Mouse (Mus musculus) CH12.LX (cell line): ENCODE data around the gene Rab43. TPM values are rescaled to one million over a fixed set of nuclear protein-coding genes. Genes with fewer than 3 reads are reported as not detected.

Experiments
- DNase-seq: peaks from one replicate; pipeline ENCODE4 v3.0.0-alpha.2; 2013; ENCODE audit errors: extremely low read depth
- H3K27ac ChIP-seq: 2 replicates; pipeline ENCODE4 v1.5.1; 2012; ENCODE audit warnings: low read depth, mild to moderate bottlenecking, control low read depth, moderate library complexity; ENCODE audit not compliant: insufficient read depth
- H3K27me3 ChIP-seq: replicated peaks from 2 replicates; pipeline ENCODE3; 2012; ENCODE audit warnings: inconsistent platforms
- H3K36me3 ChIP-seq, 2 experiments: replicated peaks in 1 of 2; 2 replicates each; pipeline versions ENCODE3 to v1.6.1; 2012; ENCODE audit warnings: inconsistent platforms in 1 of 2, low read length in 1 of 2, mild to moderate bottlenecking in 1 of 2, mixed read lengths in 1 of 2, moderate library complexity in 1 of 2; ENCODE audit not compliant: control insufficient read depth in 1 of 2, insufficient read depth in 1 of 2
- H3K4me1 ChIP-seq, 2 experiments: 2 replicates each; pipeline ENCODE4 v1.6.1; 2012; ENCODE audit warnings: inconsistent platforms in 1 of 2, moderate library complexity in 1 of 2; ENCODE audit not compliant: insufficient read depth in 2 of 2, control insufficient read depth in 1 of 2
- H3K4me2 ChIP-seq: 2 replicates; pipeline ENCODE4 v1.6.1; 2012; ENCODE audit warnings: low read depth, mild to moderate bottlenecking, control low read depth; ENCODE audit not compliant: poor library complexity, insufficient read depth, severe bottlenecking
- H3K4me3 ChIP-seq, 3 experiments: fragments of 150-350 bp in 1 of 3; sonication (generic) in 1 of 3; replicated peaks in 1 of 3; 2 replicates each; pipeline versions ENCODE3 to v1.5.1; 2011 to 2012; ENCODE audit warnings: low read depth in 2 of 3, low read length in 2 of 3, mild to moderate bottlenecking in 2 of 3, moderate library complexity in 2 of 3, control low read depth in 1 of 3, improper control_type of control experiment in 1 of 3, inconsistent platforms in 1 of 3, mixed read lengths in 1 of 3; ENCODE audit not compliant: poor library complexity in 1 of 3
- H3K79me2 ChIP-seq: replicated peaks from 2 replicates; pipeline ENCODE4 v1.6.1; 2012; ENCODE audit warnings: mild to moderate bottlenecking, moderate library complexity; ENCODE audit not compliant: control insufficient read depth, poor library complexity, insufficient read depth, severe bottlenecking; ENCODE audit errors: extremely low read depth
- H3K9ac ChIP-seq: 2 replicates; pipeline ENCODE4 v1.6.1; 2012; ENCODE audit warnings: low read depth, mild to moderate bottlenecking, control low read depth, moderate library complexity; ENCODE audit not compliant: insufficient read depth
- H3K9me3 ChIP-seq: replicated peaks from 2 replicates; pipeline ENCODE3; 2012; ENCODE audit warnings: low read length, inconsistent platforms, mixed read lengths
- CHD2 ChIP-seq: IDR thresholded peaks from 2 replicates; pipeline ENCODE4 v1.6.1; 2011; ENCODE audit warnings: low read length, improper control_type of control experiment
- ELF1 ChIP-seq: IDR thresholded peaks from 2 replicates; pipeline ENCODE4 v1.6.1; 2014; ENCODE audit warnings: low read depth, mild to moderate bottlenecking, inconsistent platforms, low read length, improper control_type of control experiment
- GABPA ChIP-seq: IDR thresholded peaks from 2 replicates; pipeline ENCODE4 v1.6.1; 2012; ENCODE audit warnings: low read depth, low read length, improper control_type of control experiment, inconsistent platforms; ENCODE audit not compliant: insufficient replicate concordance
- HCFC1 ChIP-seq: IDR thresholded peaks from 2 replicates; pipeline ENCODE4 v1.6.1; 2012; ENCODE audit warnings: low read depth, mild to moderate bottlenecking, inconsistent platforms, low read length, improper control_type of control experiment
- IRF4 ChIP-seq: IDR thresholded peaks from 2 replicates; pipeline ENCODE4 v1.6.1; 2014; ENCODE audit warnings: low read depth, mild to moderate bottlenecking, inconsistent platforms, low read length, improper control_type of control experiment
- JUN ChIP-seq: IDR thresholded peaks from 2 replicates; pipeline ENCODE4 v1.6.1; 2011; ENCODE audit warnings: low read depth, mild to moderate bottlenecking, low read length, improper control_type of control experiment, moderate library complexity; ENCODE audit not compliant: insufficient read depth
- KAT2A ChIP-seq: IDR thresholded peaks from 2 replicates; pipeline ENCODE4 v1.6.1; 2012; ENCODE audit warnings: low read length, improper control_type of control experiment, inconsistent platforms; ENCODE audit not compliant: insufficient replicate concordance
- MAFK ChIP-seq: IDR thresholded peaks from 2 replicates; pipeline ENCODE4 v1.6.1; 2011; ENCODE audit warnings: low read length, improper control_type of control experiment; ENCODE audit not compliant: insufficient replicate concordance
- MAZ ChIP-seq: IDR thresholded peaks from 2 replicates; pipeline ENCODE4 v1.6.1; 2012; ENCODE audit warnings: low read depth, mild to moderate bottlenecking, inconsistent platforms, low read length, improper control_type of control experiment, moderate library complexity
- MEF2A ChIP-seq: IDR thresholded peaks from 2 replicates; pipeline ENCODE4 v1.6.1; 2014; ENCODE audit warnings: low read depth, mild to moderate bottlenecking, inconsistent platforms, low read length, improper control_type of control experiment, borderline replicate concordance
- MYC ChIP-seq: IDR thresholded peaks from 2 replicates; pipeline ENCODE4 v1.6.1; 2011; ENCODE audit warnings: low read depth, mild to moderate bottlenecking, improper control_type of control experiment, low read length
- NRF1 ChIP-seq: IDR thresholded peaks from 2 replicates; pipeline ENCODE4 v1.6.1; 2014; ENCODE audit warnings: low read depth, mild to moderate bottlenecking, inconsistent platforms, low read length, improper control_type of control experiment, moderate library complexity
- PAX5 ChIP-seq: IDR thresholded peaks from 2 replicates; pipeline ENCODE4 v1.6.1; 2012; ENCODE audit warnings: low read length, inconsistent platforms, mixed read lengths
- POLR2A ChIP-seq: IDR thresholded peaks from 2 replicates; pipeline ENCODE4 v1.6.1; 2011; ENCODE audit warnings: low read depth, mild to moderate bottlenecking, improper control_type of control experiment, low read length
- POLR2AphosphoS2 ChIP-seq: IDR thresholded peaks from 2 replicates; pipeline ENCODE4 v1.6.1; 2011; ENCODE audit warnings: low read depth, low read length, improper control_type of control experiment
- RCOR1 ChIP-seq: conservative IDR thresholded peaks from 2 replicates; pipeline ENCODE4 v1.6.1; 2012; ENCODE audit warnings: low read depth, mild to moderate bottlenecking, inconsistent platforms, low read length, improper control_type of control experiment
- USF2 ChIP-seq: conservative IDR thresholded peaks from 2 replicates; pipeline ENCODE4 v1.6.1; 2011; ENCODE audit warnings: low read depth, low read length, improper control_type of control experiment
- ZC3H11A ChIP-seq: IDR thresholded peaks from 2 replicates; pipeline ENCODE4 v1.6.1; 2012; ENCODE audit warnings: low read depth, mild to moderate bottlenecking, inconsistent platforms, low read length, improper control_type of control experiment
- ZMIZ1 ChIP-seq: IDR thresholded peaks from 2 replicates; pipeline ENCODE4 v1.6.1; 2012; ENCODE audit warnings: low read depth, mild to moderate bottlenecking, inconsistent platforms, low read length, improper control_type of control experiment
- ZNF384 ChIP-seq: IDR thresholded peaks from 2 replicates; pipeline ENCODE4 v1.6.1; 2012; ENCODE audit warnings: low read depth, low read length, improper control_type of control experiment, inconsistent platforms
- dilution Hi-C: fragments of 300-500 bp; cut with MboI; formaldehyde crosslinking; loops from 2 replicates; pipeline ENCODE4 v1.14.3; 2020; ENCODE audit warnings: low sequenced_read_pairs; ENCODE audit not compliant: extremely low pct_unique_long_range_greater_than_20kb, extremely low pct_ligation_motif_present
- in situ Hi-C: fragments of 300-500 bp; cut with MboI; formaldehyde crosslinking; loops from 3 replicates; pipeline ENCODE4 v1.14.3; 2019; ENCODE audit warnings: low sequenced_read_pairs, low pct_ligation_motif_present, low pct_unique_long_range_greater_than_20kb, mixed read lengths
- polyA plus RNA-seq: library from polyadenylated mRNA; unstranded; fragments of >175 nt; gene quantifications from 2 replicates; pipeline ENCODE4 v1.2.1, GENCODE M21; 2012; ENCODE audit warnings: low read depth; ENCODE audit not compliant: insufficient read length
- total RNA-seq, 2 experiments: library from RNA; depleted of rRNA; stranded (reverse); fragments of 300-350 nt in 1 of 2; fragments of >200 nt in 1 of 2; gene quantifications; 2 replicates each; pipeline ENCODE4 v1.2.3; 2012 to 2014

Rab43 gene
- total and polyA plus RNA-seq, 3 experiments = 4.3 to 23.4 (median 10.3) TPM

GRCm38 (mm10) chr6:87842254-87842653 is 30.3 kb upstream of the Rab43 start:
- dilution Hi-C loops = no loop called here
- H3K4me3 ChIP-seq = no peak overlapping the region
- H3K9me3 ChIP-seq = no peaks in the 10 kb centered on the region
- peaks cover 5 to 67% of the 10 kb centered on the region in 2 experiments; a peak in 3 of 4 replicates for H3K4me1 ChIP-seq
- no peaks in the 10 kb centered on the region for H3K27me3 ChIP-seq
- peaks cover 38 to 63% of the 10 kb centered on the region in 2 experiments for H3K36me3 ChIP-seq
- in situ Hi-C loops = no loop called here
- peaks cover 56% of the 10 kb centered on the region for H3K79me2 ChIP-seq
- no peak overlapping the region for H3K4me2 ChIP-seq
- peak; percentile 41 for DNase-seq
- H3K27ac ChIP-seq = no peak overlapping the region
- TF ChIP-seq ZNF384 (no peak), JUN (no peak), ZC3H11A (no peak), MAZ (no peak), MAFK (no peak), ELF1 (no peak), MYC (no peak), GABPA (no peak), KAT2A (no peak), POLR2A (no peak), USF2 (no peak), ZMIZ1 (no peak), RCOR1 (no peak), NRF1 (no peak), IRF4 (no peak), HCFC1 (no peak), POLR2AphosphoS2 (no peak), MEF2A (no peak)
- no peak overlapping the region for H3K9ac ChIP-seq

- Histone ChIP-seq H3K4me3 (no peak overlapping the region), H3K36me3 (peaks cover 36 to 63% of the 10 kb centered on the region in 2 experiments), H3K27ac (no peak overlapping the region), H3K9ac (no peak overlapping the region), H3K27me3 (no peaks in the 10 kb centered on the region), H3K9me3 (no peaks in the 10 kb centered on the region), H3K4me1 (peaks cover 6 to 67% of the 10 kb centered on the region in 2 experiments; a peak in 3 of 4 replicates), H3K79me2 (peaks cover 56% of the 10 kb centered on the region), H3K4me2 (no peak overlapping the region)
- dilution Hi-C loops = no loop called here
- in situ Hi-C loops = no loop called here
- peak; percentile 72 for DNase-seq
- TF ChIP-seq POLR2A = peak; percentile 42
- TF ChIP-seq CHD2 = no peak
- TF ChIP-seq PAX5 = no peak
These were observed 29.7 kb upstream of the Rab43 start for GRCm38 (mm10) chr6:87841635-87842034.
